Mouse (Mus musculus): ENCODE measurements around the gene Pikfyve. TPM values are rescaled to one million over a fixed set of nuclear protein-coding genes. Genes with fewer than 3 reads are reported as not detected.
"Not testable (repeated sequence)": the region's sequence is repeated elsewhere in the genome, so short reads cannot be mapped to it uniquely, and the experiment has no call there.

The Pikfyve gene
- polyA plus RNA-seq, 1 experiment: 14.3 TPM

DNA sequence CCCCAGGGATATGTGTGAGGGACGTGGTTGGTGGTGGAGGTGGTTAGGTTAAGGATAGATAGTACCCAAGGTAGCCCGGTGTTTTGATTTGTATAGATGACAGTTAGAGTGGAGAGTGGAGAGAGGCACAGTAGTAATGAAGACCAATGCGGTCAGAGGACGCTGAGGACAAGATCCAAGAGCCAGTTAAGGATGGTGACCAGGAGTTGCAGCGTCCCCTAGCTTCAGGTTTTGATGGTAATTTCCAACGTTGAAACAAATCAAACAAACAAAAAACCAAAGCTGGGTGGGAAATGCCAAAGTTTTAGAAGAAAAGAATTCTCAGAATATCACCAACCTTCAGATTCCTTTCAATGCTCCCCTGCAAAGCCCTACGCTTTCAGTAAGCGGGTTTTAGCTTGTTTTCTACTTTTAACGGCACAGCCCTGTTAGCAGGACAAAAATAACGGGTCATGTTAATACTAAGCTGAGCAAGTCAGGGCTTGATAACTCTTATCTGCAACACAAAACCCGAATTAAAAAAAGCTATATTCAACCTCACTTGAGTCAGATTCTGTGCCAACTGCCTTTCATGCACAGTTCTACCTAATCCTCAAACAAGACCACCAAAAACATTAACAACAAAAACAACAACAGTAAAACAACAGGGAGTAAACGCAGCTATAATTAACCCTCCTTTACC lies 818 bp upstream of the Pikfyve start:
- no peak for DNase-seq (ENCODE audit: low read depth)
- TF ChIP-seq CTCF (IDR thresholded peaks at IDR 0.05; ENCODE audit: borderline replicate concordance, extremely low read depth, insufficient read depth, insufficient read length): peak; percentile 20; the same call in 1 of the 2 replicates
- no peak for TF ChIP-seq POLR2A (IDR thresholded peaks at IDR 0.05; ENCODE audit: borderline replicate concordance, extremely low read depth, insufficient read depth, insufficient read length, poor library complexity, severe bottlenecking)

DNA sequence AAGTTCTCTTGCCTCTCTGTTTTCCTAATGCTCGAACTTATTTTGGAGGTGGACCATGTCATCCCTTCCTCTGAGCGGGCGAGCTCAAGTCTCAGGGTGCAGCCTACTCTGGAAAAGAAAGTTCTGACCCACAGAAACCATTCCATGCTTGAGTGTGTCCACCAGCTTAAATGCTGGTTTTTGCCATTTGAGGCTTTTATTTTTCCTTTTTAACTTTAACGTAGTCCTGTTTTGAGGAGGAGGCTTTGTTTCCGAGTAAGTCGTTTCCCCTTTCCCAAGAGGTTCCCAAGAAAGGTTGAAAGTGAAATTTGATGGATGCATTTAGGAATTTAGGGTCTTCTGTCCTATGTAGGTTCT lies 569 bp downstream of the Pikfyve start:
- DNase-seq (ENCODE audit: low read depth): no peak
- TF ChIP-seq POLR2A (IDR thresholded peaks at IDR 0.05; ENCODE audit: borderline replicate concordance, extremely low read depth, insufficient read depth, insufficient read length, poor library complexity, severe bottlenecking) (no peak), CTCF (IDR thresholded peaks at IDR 0.05; ENCODE audit: borderline replicate concordance, extremely low read depth, insufficient read depth, insufficient read length) (no peak)

DNA sequence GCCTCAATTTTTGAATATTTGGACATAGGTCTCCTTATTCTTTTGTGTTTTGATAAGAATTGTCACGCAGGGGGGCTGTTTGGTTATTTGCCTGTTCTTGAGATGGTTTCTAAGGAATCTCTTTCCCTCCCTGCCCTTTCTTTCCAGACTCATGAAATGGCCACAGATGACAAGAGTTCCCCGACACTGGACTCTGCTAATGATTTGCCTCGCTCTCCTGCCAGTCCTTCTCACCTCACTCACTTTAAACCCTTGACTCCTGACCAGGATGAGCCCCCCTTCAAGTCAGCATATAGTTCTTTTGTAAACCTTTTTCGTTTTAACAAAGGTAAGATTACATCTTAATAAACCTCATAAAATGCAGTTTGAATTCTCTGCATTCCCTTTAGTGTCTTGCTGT lies 3.7 kb downstream of the Pikfyve start:
- TF ChIP-seq CTCF (IDR thresholded peaks at IDR 0.05; ENCODE audit: borderline replicate concordance, extremely low read depth, insufficient read depth, insufficient read length): no peak
- TF ChIP-seq POLR2A (IDR thresholded peaks at IDR 0.05; ENCODE audit: borderline replicate concordance, extremely low read depth, insufficient read depth, insufficient read length, poor library complexity, severe bottlenecking): no peak
- no peak for DNase-seq (ENCODE audit: low read depth)

DNA sequence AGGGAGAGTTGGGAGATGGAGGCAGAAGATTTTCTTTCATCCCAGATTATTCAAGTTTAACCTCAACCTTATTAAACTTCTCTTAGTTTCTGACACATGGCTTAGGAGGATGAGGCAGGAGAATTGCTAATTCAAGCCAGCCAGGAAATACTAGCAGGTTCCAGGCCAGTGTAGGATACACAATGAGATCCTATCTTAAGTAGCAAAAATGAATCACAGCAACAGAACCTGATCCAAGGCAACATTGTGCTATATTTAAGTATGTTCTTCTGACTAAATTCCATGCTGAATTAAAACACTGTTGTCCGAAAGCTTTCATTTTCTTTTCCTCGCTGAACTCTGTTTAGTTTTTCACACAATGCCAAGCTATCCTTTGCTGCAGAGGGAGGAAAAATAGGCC lies 6.7 kb downstream of the Pikfyve start:
- TF ChIP-seq POLR2A (IDR thresholded peaks at IDR 0.05; ENCODE audit: borderline replicate concordance, extremely low read depth, insufficient read depth, insufficient read length, poor library complexity, severe bottlenecking) (no peak), CTCF (IDR thresholded peaks at IDR 0.05; ENCODE audit: borderline replicate concordance, extremely low read depth, insufficient read depth, insufficient read length) (no peak)
- no peak for DNase-seq (ENCODE audit: low read depth)

DNA sequence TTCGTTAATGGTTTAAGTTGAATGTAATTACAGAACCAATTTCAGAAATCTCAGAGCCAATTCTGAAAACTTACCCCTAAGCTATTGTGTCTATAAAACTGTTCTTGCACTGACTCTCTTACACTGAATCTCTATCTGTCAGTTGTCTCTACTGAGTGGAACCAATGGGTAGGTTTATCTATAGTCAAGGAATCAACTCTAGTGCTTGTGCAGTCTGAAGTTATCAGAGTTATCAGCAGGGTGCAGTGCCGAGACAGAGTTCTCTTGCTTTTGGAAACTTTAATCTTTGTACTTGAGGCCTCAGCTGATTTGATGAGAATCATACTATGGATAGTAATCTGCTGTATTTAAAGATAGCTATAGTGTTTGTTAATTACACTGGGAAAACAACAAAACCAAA lies 11.9 kb downstream of the Pikfyve start:
- TF ChIP-seq POLR2A (IDR thresholded peaks at IDR 0.05; ENCODE audit: borderline replicate concordance, extremely low read depth, insufficient read depth, insufficient read length, poor library complexity, severe bottlenecking) (no peak), CTCF (IDR thresholded peaks at IDR 0.05; ENCODE audit: borderline replicate concordance, extremely low read depth, insufficient read depth, insufficient read length) (no peak)
- DNase-seq (ENCODE audit: low read depth): no peak

DNA sequence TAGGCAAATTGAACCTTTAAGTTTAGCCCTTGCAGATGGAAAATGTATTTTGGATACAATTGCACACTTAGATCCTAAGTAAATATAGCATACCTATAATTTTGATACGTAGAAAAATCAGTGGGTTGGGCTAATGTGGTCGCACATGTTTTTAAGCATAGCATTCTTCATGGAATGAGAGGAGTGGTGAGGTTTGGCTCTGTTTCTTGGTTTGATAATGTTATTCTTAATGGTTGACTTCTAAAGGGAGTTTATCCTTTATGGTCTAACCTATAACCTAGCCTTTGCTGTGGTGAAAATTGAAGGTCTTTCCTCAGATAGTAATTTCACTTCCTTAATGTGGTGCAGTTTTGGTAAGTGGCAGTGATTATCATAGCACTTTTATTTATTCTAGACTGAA lies 12.4 kb downstream of the Pikfyve start:
- TF ChIP-seq CTCF (IDR thresholded peaks at IDR 0.05; ENCODE audit: borderline replicate concordance, extremely low read depth, insufficient read depth, insufficient read length) (no peak), POLR2A (IDR thresholded peaks at IDR 0.05; ENCODE audit: borderline replicate concordance, extremely low read depth, insufficient read depth, insufficient read length, poor library complexity, severe bottlenecking) (no peak)
- DNase-seq (ENCODE audit: low read depth): no peak

DNA sequence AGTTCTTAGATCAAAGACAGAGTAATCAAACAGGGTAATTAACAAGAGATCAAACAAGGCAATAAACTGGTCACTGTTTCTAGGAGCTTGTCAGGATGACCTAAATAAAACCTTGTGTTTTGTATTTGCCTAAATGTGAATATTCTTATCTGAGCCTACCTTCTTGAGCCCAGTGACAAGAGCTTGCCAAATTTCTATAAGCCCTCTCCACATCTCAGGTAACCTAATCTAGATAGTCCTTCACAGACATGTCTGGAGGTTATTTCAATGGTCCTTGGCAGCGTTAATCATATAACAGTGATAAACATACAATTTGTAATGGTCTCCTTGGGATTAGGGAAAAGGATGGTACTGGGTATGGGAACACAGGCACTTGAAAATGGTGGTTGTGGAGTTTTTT lies 17.8 kb downstream of the Pikfyve start:
- TF ChIP-seq CTCF (IDR thresholded peaks at IDR 0.05; ENCODE audit: borderline replicate concordance, extremely low read depth, insufficient read depth, insufficient read length) (no peak), POLR2A (IDR thresholded peaks at IDR 0.05; ENCODE audit: borderline replicate concordance, extremely low read depth, insufficient read depth, insufficient read length, poor library complexity, severe bottlenecking) (no peak)
- no peak for DNase-seq (ENCODE audit: low read depth)

DNA sequence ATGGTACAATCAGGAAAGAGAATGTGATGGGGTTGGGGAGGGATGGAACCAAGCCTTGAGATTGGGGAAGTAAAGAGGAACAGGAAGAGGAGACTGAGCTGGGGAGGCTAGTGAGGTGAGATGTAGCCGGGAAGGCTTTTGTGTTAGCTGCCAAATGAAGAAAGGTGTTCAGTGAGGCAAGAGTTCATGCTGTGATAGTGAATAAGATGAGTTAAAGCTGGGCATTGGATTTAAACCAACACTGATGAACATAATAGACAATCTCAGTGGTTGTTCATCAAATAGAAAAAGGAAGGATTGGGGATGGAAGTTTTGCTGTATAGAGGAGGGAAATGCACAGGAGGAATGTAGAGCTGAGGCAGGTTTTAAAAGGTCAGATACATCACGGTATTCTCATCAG lies 26.7 kb downstream of the Pikfyve start:
- peak; percentile 5 for DNase-seq (ENCODE audit: low read depth)

DNA sequence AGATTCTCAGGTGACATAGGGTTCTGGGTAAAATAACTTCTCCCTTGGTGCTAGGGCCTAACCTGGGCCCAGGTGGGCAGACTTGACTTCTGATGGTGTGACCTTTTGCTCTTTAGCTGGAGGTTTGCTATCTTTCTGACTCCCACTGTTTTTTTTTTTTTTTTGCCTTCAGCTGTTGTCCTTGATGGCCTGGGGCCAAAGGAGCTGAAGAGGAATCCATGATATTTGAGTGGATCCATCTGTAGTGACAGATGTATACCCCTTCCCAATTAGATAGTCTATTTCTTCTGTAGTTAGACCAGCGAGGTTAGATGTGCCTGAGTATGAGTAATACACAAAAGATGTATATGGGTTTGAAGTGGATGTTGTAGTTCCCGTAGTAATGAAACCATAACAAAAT lies 31.1 kb downstream of the Pikfyve start:
- TF ChIP-seq POLR2A (IDR thresholded peaks at IDR 0.05; ENCODE audit: borderline replicate concordance, extremely low read depth, insufficient read depth, insufficient read length, poor library complexity, severe bottlenecking): no peak
- TF ChIP-seq CTCF (IDR thresholded peaks at IDR 0.05; ENCODE audit: borderline replicate concordance, extremely low read depth, insufficient read depth, insufficient read length): no peak
- DNase-seq (ENCODE audit: low read depth): no peak

More for the DNA sequence above, 26.7 kb downstream of the Pikfyve start:
- no peak for TF ChIP-seq CTCF (IDR thresholded peaks at IDR 0.05; ENCODE audit: borderline replicate concordance, extremely low read depth, insufficient read depth, insufficient read length)
- TF ChIP-seq POLR2A (IDR thresholded peaks at IDR 0.05; ENCODE audit: borderline replicate concordance, extremely low read depth, insufficient read depth, insufficient read length, poor library complexity, severe bottlenecking): no peak

DNA sequence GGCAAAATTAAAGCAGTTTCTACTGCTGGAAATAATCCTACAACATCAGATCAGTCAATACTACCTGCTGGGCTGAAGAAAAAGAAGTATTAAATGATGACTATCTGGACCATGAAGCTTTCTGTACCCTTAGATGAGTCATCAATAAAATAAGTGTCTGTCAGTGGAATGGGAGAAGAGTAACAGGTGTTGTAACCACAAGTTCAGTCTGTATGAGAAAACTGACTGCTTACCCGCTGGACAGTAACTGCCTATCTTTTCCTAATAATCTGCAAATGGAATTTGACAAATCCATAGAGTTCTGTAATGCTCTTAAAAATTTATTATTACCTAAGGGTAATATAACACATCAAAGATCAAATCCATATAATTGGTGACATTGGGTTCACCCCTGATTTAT lies 31.5 kb downstream of the Pikfyve start:
- no peak for DNase-seq (ENCODE audit: low read depth)
- TF ChIP-seq CTCF (IDR thresholded peaks at IDR 0.05; ENCODE audit: borderline replicate concordance, extremely low read depth, insufficient read depth, insufficient read length) (no peak), POLR2A (IDR thresholded peaks at IDR 0.05; ENCODE audit: borderline replicate concordance, extremely low read depth, insufficient read depth, insufficient read length, poor library complexity, severe bottlenecking) (no peak)

DNA sequence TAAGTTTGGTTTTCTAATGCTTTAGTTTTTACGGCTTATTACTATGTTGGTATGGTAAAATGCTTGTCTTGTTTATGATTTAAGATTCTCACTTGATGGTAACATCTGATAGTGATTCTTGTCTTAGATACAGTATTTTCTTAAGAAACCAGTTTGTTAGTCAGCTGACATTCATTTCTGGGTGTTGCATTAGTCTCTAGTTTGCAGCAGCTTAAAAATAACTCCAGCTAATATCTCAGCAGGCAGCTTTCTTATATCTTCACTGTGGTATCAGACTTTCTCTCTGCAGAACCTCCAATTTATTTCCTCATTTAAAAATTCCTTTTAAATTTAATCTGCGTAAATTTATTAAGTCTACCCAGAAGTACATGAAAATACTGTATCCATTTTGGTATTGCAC lies 37.2 kb downstream of the Pikfyve start:
- no peak for DNase-seq (ENCODE audit: low read depth)
- TF ChIP-seq POLR2A (IDR thresholded peaks at IDR 0.05; ENCODE audit: borderline replicate concordance, extremely low read depth, insufficient read depth, insufficient read length, poor library complexity, severe bottlenecking) (no peak), CTCF (IDR thresholded peaks at IDR 0.05; ENCODE audit: borderline replicate concordance, extremely low read depth, insufficient read depth, insufficient read length) (no peak)

DNA sequence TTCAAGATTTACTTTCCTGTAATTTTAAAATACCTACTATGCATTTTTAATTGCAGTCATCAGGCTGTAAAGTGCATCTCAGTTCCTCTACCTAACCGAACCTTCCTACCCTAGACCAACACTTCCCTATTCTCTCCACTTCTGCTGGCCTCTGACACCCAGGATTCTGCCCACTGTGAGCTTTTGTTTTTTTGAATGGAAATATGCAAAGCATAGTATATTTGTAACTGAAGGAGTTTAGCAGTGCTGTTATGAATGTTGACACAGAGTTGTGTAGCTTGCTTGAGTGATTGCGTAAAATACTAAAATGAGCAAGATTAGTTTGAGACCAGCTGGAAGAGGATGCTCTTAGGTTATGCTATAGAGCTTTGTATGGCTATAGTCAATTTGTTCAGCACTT lies 41.2 kb downstream of the Pikfyve start:
- TF ChIP-seq POLR2A (IDR thresholded peaks at IDR 0.05; ENCODE audit: borderline replicate concordance, extremely low read depth, insufficient read depth, insufficient read length, poor library complexity, severe bottlenecking): no peak
- TF ChIP-seq CTCF (IDR thresholded peaks at IDR 0.05; ENCODE audit: borderline replicate concordance, extremely low read depth, insufficient read depth, insufficient read length): no peak

DNA sequence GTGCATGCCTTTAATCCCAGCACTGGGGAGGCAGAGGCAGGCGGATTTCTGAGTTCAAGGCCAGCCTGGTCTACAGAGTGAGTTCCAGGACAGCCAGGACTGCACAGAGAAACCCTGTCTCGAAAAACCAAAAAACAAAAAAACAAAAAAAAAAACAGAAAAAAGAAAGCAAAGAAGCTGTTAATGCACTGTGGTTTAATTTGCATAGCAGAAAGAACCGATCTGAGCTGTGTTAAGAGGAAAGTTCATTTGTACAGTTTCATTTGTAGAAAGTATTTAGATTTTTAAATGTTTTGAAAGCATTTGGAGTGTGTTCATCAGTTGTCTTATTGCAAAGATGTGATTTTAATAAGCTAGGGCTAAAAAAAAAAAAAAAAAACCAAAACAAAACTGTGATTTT lies 43.3 kb downstream of the Pikfyve start:
- not testable (repeated sequence) for DNase-seq (ENCODE audit: low read depth)

More for the DNA sequence above, 41.2 kb downstream of the Pikfyve start:
- no peak for DNase-seq (ENCODE audit: low read depth)
